Mouse (Mus musculus) hindbrain, embryonic 15.5 days (tissue): Measurements from ENCODE around the gene Itga5. TPM values are rescaled to one million over a fixed set of nuclear protein-coding genes. Genes with fewer than 3 reads are reported as not detected.

Source experiments
- ATAC-seq: fragments of 200-750 bp; cut with Nextera tagmentation; 2 replicates; pipeline ENCODE4 v1.8.0; 2017; ENCODE audit warnings: low read depth, moderate number of reproducible peaks, moderate TSS enrichment; ENCODE audit not compliant: low FRiP score
- H3K27ac ChIP-seq: fragments of 300-500 bp; sonication (generic); replicated peaks from 2 replicates; pipeline ENCODE4 v1.5.1; 2015; ENCODE audit warnings: mild to moderate bottlenecking, inconsistent platforms
- H3K27me3 ChIP-seq: fragments of 300-500 bp; sonication (generic); 2 replicates; pipeline ENCODE4 v1.6.1; 2015; ENCODE audit warnings: control low read depth, inconsistent platforms
- H3K36me3 ChIP-seq: fragments of 300-500 bp; sonication (generic); 2 replicates; pipeline ENCODE4 v1.6.1; 2015; ENCODE audit warnings: control low read depth, inconsistent platforms
- H3K4me1 ChIP-seq: fragments of 300-500 bp; sonication (generic); replicated peaks from 2 replicates; pipeline ENCODE4 v1.6.1; 2015; ENCODE audit warnings: control low read depth, inconsistent platforms
- H3K4me2 ChIP-seq: fragments of 300-500 bp; sonication (generic); 2 replicates; pipeline ENCODE4 v1.6.1; 2015; ENCODE audit warnings: moderate library complexity, mild to moderate bottlenecking, inconsistent platforms
- H3K4me3 ChIP-seq: fragments of 300-500 bp; sonication (generic); 2 replicates; pipeline ENCODE4 v1.5.1; 2015; ENCODE audit warnings: mild to moderate bottlenecking, inconsistent platforms
- H3K9ac ChIP-seq: fragments of 300-500 bp; sonication (generic); 2 replicates; pipeline ENCODE4 v1.6.1; 2015; ENCODE audit warnings: inconsistent platforms
- H3K9me3 ChIP-seq: fragments of 300-500 bp; sonication (generic); 2 replicates; pipeline ENCODE4 v1.6.1; 2016; ENCODE audit warnings: control low read depth, inconsistent platforms
- WGBS: fragments of 180-500 bp; shearing (Covaris S2); methylation state at CpG from one replicate; pipeline ENCODE4 v1.1.7; 2015; 5-methylcytosine and 5-hydroxymethylcytosine counted together
- polyA plus RNA-seq: library from polyadenylated mRNA; unstranded; fragments of >200 nt; fragmentation: Nextera tagmentation; extraction: Ambion mirVana; gene quantifications from 2 replicates; pipeline ENCODE4 v1.2.1, GENCODE M21; 2015

Itga5 gene
- polyA plus RNA-seq, 1 experiment from 2014 or later: 7.9 TPM

- no peaks in the 10 kb centered on the region for H3K9me3 ChIP-seq
- H3K9ac ChIP-seq: no peak overlapping the region
- H3K4me1 ChIP-seq: no peaks in the 10 kb centered on the region
- no peak overlapping the region for H3K4me2 ChIP-seq
- H3K36me3 ChIP-seq: no peaks in the 10 kb centered on the region
- 0 out of 2 replicates have a peak, but pooled peaks have one; percentile 7 for ATAC-seq
- 50% methylated on average over 4 of the region's 4 CpGs for WGBS
- no peaks in the 10 kb centered on the region for H3K27me3 ChIP-seq
- H3K4me3 ChIP-seq: no peak overlapping the region
- H3K27ac ChIP-seq: no peak overlapping the region
Measured at GRCm38 (mm10) chr15:103352856-103353255, 13.7 kb downstream of the Itga5 start.

- Histone ChIP-seq H3K4me1 (peaks cover 5% of the 10 kb centered on the region; the same call in 1 of the 2 replicates), H3K36me3 (no peaks in the 10 kb centered on the region), H3K9me3 (no peaks in the 10 kb centered on the region), H3K4me3 (no peak overlapping the region), H3K9ac (no peak overlapping the region), H3K4me2 (no peak overlapping the region), H3K27me3 (no peaks in the 10 kb centered on the region), H3K27ac (no peak overlapping the region)
- WGBS: 12% methylated on average over 2 of the region's 2 CpGs
- no peak for ATAC-seq
Measured at GRCm38 (mm10) chr15:103347275-103347684, 19.3 kb downstream of the Itga5 start.

GRCm38 (mm10) chr15:103345789-103346188 is 20.8 kb downstream of the Itga5 start:
- Histone ChIP-seq H3K36me3 (no peaks in the 10 kb centered on the region), H3K27ac (no peak overlapping the region), H3K9me3 (no peaks in the 10 kb centered on the region), H3K4me2 (no peak overlapping the region), H3K27me3 (no peaks in the 10 kb centered on the region), H3K9ac (no peak overlapping the region), H3K4me3 (no peak overlapping the region), H3K4me1 (peaks cover 13% of the 10 kb centered on the region)
- no peak for ATAC-seq
- 88% methylated on average over 6 of the region's 6 CpGs for WGBS

- Histone ChIP-seq H3K27me3 (no peaks in the 10 kb centered on the region), H3K9me3 (no peaks in the 10 kb centered on the region)
- ATAC-seq: no peak
Measured at GRCm38 (mm10) chr15:103343556-103343955, 23.0 kb downstream of the Itga5 start.

GRCm38 (mm10) chr15:103343008-103343407 is 23.6 kb downstream of the Itga5 start:
- no peak overlapping the region for H3K4me2 ChIP-seq
- H3K9ac ChIP-seq: no peak overlapping the region
- no peak overlapping the region for H3K4me3 ChIP-seq
- no peaks in the 10 kb centered on the region for H3K36me3 ChIP-seq
- no peaks in the 10 kb centered on the region for H3K9me3 ChIP-seq
- no peak for ATAC-seq
- no peak overlapping the region for H3K27ac ChIP-seq
- whole genome bisulfite sequencing: 75% methylated on average over 2 of the region's 3 CpGs
- no peaks in the 10 kb centered on the region for H3K27me3 ChIP-seq
- peaks cover 30% of the 10 kb centered on the region for H3K4me1 ChIP-seq

More at GRCm38 (mm10) chr15:103343556-103343955, 23.0 kb downstream of the Itga5 start:
- no peak overlapping the region for H3K9ac ChIP-seq
- H3K36me3 ChIP-seq: no peaks in the 10 kb centered on the region
- no peak overlapping the region for H3K27ac ChIP-seq
- H3K4me2 ChIP-seq: no peak overlapping the region
- no peak overlapping the region for H3K4me3 ChIP-seq
- peaks cover 30% of the 10 kb centered on the region for H3K4me1 ChIP-seq

GRCm38 (mm10) chr15:103342415-103342814 is 24.1 kb downstream of the Itga5 start:
- Histone ChIP-seq H3K4me3 (no peak overlapping the region), H3K36me3 (no peaks in the 10 kb centered on the region), H3K9ac (no peak overlapping the region), H3K9me3 (no peaks in the 10 kb centered on the region), H3K4me2 (no peak overlapping the region), H3K27ac (no peak overlapping the region), H3K27me3 (no peaks in the 10 kb centered on the region), H3K4me1 (peaks cover 30% of the 10 kb centered on the region)
- ATAC-seq: no peak
- 20% methylated on average over 4 of the region's 4 CpGs for whole genome bisulfite sequencing

- Histone ChIP-seq H3K27ac (no peak overlapping the region), H3K36me3 (no peaks in the 10 kb centered on the region), H3K4me2 (no peak overlapping the region), H3K4me3 (no peak overlapping the region), H3K27me3 (no peaks in the 10 kb centered on the region), H3K9me3 (no peaks in the 10 kb centered on the region), H3K9ac (no peak overlapping the region), H3K4me1 (peaks cover 30% of the 10 kb centered on the region)
- 40% methylated on average over 8 of the region's 8 CpGs for WGBS
- no peak for ATAC-seq
Measured at GRCm38 (mm10) chr15:103341547-103341946, 25.0 kb downstream of the Itga5 start.

- Histone ChIP-seq H3K27me3 (no peaks in the 10 kb centered on the region), H3K9me3 (no peaks in the 10 kb centered on the region), H3K4me1 (peaks cover 30% of the 10 kb centered on the region), H3K4me3 (peak overlapping the region; percentile 69), H3K9ac (no peak overlapping the region), H3K4me2 (peak overlapping the region; percentile 80), H3K27ac (no peak overlapping the region), H3K36me3 (no peaks in the 10 kb centered on the region)
- 18% methylated on average over 4 of the region's 4 CpGs for WGBS
- ATAC-seq: no peak
Measured at GRCm38 (mm10) chr15:103340786-103341185, 25.8 kb downstream of the Itga5 start.

- H3K27me3 ChIP-seq: no peaks in the 10 kb centered on the region
- H3K4me3 ChIP-seq: peak within 1 kb of the TSS; percentile 69
- peak within 1 kb of the TSS; percentile 27; the same call in 1 of the 2 replicates for H3K27ac ChIP-seq
- no peaks in the 10 kb centered on the region for H3K9me3 ChIP-seq
- peak within 1 kb of the TSS; percentile 64 for H3K9ac ChIP-seq
- peaks cover 30% of the 10 kb centered on the region for H3K4me1 ChIP-seq
- WGBS: under 1% methylated on average over 26 of the region's 26 CpGs
- peak within 1 kb of the TSS; percentile 80 for H3K4me2 ChIP-seq
- peak; percentile 49 for ATAC-seq
- H3K36me3 ChIP-seq: no peaks in the 10 kb centered on the region
Measured at GRCm38 (mm10) chr15:103339961-103340337, 26.6 kb downstream of the Itga5 start, which contains the start of gene Zfp385a. Zfp385a (minus strand) TSS chr15:103340093.

GRCm38 (mm10) chr15:103339166-103339960 is 27.2 kb downstream of the Itga5 start:
- Histone ChIP-seq H3K4me1 (peaks cover 31% of the 10 kb centered on the region), H3K36me3 (no peaks in the 10 kb centered on the region), H3K9me3 (no peaks in the 10 kb centered on the region), H3K4me2 (peak overlapping the region; percentile 80), H3K27ac (peak overlapping the region; percentile 27; the same call in 1 of the 2 replicates), H3K9ac (peak overlapping the region; percentile 64), H3K4me3 (peak overlapping the region; percentile 69), H3K27me3 (no peaks in the 10 kb centered on the region)
- ATAC-seq: peak; percentile 35
- 3% methylated on average over 26 of the region's 31 CpGs for WGBS

- H3K4me1 ChIP-seq: peaks cover 37% of the 10 kb centered on the region
- H3K9ac ChIP-seq: peak overlapping the region; percentile 64
- peak overlapping the region; percentile 69 for H3K4me3 ChIP-seq
- H3K27me3 ChIP-seq: no peaks in the 10 kb centered on the region
- no peaks in the 10 kb centered on the region for H3K36me3 ChIP-seq
- H3K4me2 ChIP-seq: peak overlapping the region; percentile 80
- no peak overlapping the region for H3K27ac ChIP-seq
- ATAC-seq: no peak
- 41% methylated on average over 4 of the region's 4 CpGs for WGBS
- H3K9me3 ChIP-seq: no peaks in the 10 kb centered on the region
Measured at GRCm38 (mm10) chr15:103338829-103339165, 27.8 kb downstream of the Itga5 start.

GRCm38 (mm10) chr15:103336996-103337667 is 29.4 kb downstream of the Itga5 start:
- H3K27ac ChIP-seq: no peak overlapping the region
- no peaks in the 10 kb centered on the region for H3K9me3 ChIP-seq
- WGBS: 22% methylated on average over 11 of the region's 11 CpGs
- H3K4me2 ChIP-seq: no peak overlapping the region
- H3K4me1 ChIP-seq: peaks cover 36% of the 10 kb centered on the region
- H3K4me3 ChIP-seq: no peak overlapping the region
- H3K27me3 ChIP-seq: no peaks in the 10 kb centered on the region
- ATAC-seq: no peak
- H3K9ac ChIP-seq: no peak overlapping the region
- H3K36me3 ChIP-seq: no peaks in the 10 kb centered on the region
